Mouse (Mus musculus) liver, embryonic 14 days (tissue): ENCODE data around the gene Ormdl3. TPM values are rescaled to one million over a fixed set of nuclear protein-coding genes. Genes with fewer than 3 reads are reported as not detected.

Experiments
- polyA plus RNA-seq: library from polyadenylated mRNA; depleted of rRNA; stranded (reverse); fragments of >200 nt; gene quantifications from 2 replicates; pipeline ENCODE4 v1.2.3, GENCODE M21; 2012; rRNA removed

Ormdl3 gene
- 24.1 and 28.1 TPM in 2 replicates for polyA plus RNA-seq

GRCm38 (mm10) chr11:98586892-98587563 lies at the start of gene Ormdl3:
Gene Ormdl3 (minus strand): TSS chr11:98587368.

GRCm38 (mm10) chr11:98625611-98626410 lies 38.6 kb upstream of the Ormdl3 start, which contains the start of the genes Gm12355 and Gsdma3:
Gene Gm12355 (minus strand): TSS chr11:98625661.
Gene Gsdma3 (plus strand): TSS chr11:98626360.

GRCm38 (mm10) chr11:98597991-98598390 lies 10.8 kb upstream of the Ormdl3 start, which contains the start of gene Lrrc3c:
Gene Lrrc3c (plus strand): TSS chr11:98598291.

GRCm38 (mm10) chr11:98550975-98551828 lies 36.0 kb downstream of the Ormdl3 start, which contains the start of gene Zpbp2:
Gene Zpbp2 (plus strand): TSS chr11:98551097.

DNA sequence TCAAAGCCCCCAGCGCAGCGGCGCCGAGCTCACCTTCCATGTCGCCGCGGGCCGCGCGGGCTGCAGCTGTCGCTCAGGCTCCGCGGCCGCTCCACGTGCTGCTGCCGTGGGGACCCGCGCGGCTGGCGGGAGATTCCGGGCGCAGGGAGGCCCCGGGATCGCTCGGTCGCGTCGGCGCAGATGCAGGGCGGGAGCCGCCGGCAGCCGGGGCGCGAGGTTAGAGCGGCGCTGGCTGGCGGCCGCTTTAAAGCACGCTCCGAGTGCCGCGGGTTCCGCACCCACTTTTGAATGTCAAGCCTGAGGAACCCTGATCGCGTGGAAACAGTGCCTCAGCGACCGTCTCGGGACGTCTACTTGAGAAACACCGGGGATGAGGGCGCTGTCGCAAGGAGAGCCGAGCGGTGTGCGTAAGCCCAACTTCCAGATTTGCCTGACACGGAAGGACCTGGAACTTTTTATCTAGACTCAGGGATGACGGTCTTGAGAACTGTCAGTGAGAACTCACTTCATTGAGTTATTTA lies 41.4 kb downstream of the Ormdl3 start, which contains the start of gene Ikzf3:
Gene Ikzf3 (minus strand): TSS at position 321 of the 521 bp plus-strand sequence.

Other genes starting within 250 kb of the Ormdl3 start
- 0.03 and 0.07 TPM in 2 replicates for gene Ppp1r1b, start 239.0 kb downstream of the Ormdl3 start, polyA plus RNA-seq
- gene Stard3, start 229.0 kb downstream of the Ormdl3 start, polyA plus RNA-seq = 14.5 and 15.8 TPM in 2 replicates
- gene Tcap, start 203.6 kb downstream of the Ormdl3 start, polyA plus RNA-seq = 0.05 and 0.27 TPM in 2 replicates
- not detected in 2 replicates for gene Pnmt, start 200.9 kb downstream of the Ormdl3 start, polyA plus RNA-seq
- gene Pgap3, start 186.9 kb downstream of the Ormdl3 start, polyA plus RNA-seq = 2.8 and 3.0 TPM in 2 replicates
- 1.0 and 1.1 TPM in 2 replicates for gene Erbb2, start 174.9 kb downstream of the Ormdl3 start, polyA plus RNA-seq
- 31.4 and 33.3 TPM in 2 replicates for gene Mien1, start 148.4 kb downstream of the Ormdl3 start, polyA plus RNA-seq
- gene Grb7, start 141.0 kb downstream of the Ormdl3 start, polyA plus RNA-seq = 16.0 and 16.1 TPM in 2 replicates
- 0.12 and 0.14 TPM in 2 replicates for gene Ikzf3, start 41.3 kb downstream of the Ormdl3 start, polyA plus RNA-seq
- 0.25 and 0.54 TPM in 2 replicates for gene Zpbp2, start 36.3 kb downstream of the Ormdl3 start, polyA plus RNA-seq
- not detected in 2 replicates for gene Lrrc3c, start 10.9 kb upstream of the Ormdl3 start, polyA plus RNA-seq
- 0.12 and 0.22 TPM in 2 replicates for gene Gm12355, start 38.3 kb upstream of the Ormdl3 start, polyA plus RNA-seq
- gene Gsdma3, start 39.0 kb upstream of the Ormdl3 start, polyA plus RNA-seq = not detected in 2 replicates
- not detected in 2 replicates for gene Gsdma2, start 59.4 kb upstream of the Ormdl3 start, polyA plus RNA-seq
- gene Gsdma, start 77.0 kb upstream of the Ormdl3 start, polyA plus RNA-seq = 0.01 TPM in 1 of 2 replicates, not detected in the other
- 72.1 and 78.6 TPM in 2 replicates for gene Psmd3, start 95.2 kb upstream of the Ormdl3 start, polyA plus RNA-seq
- gene Csf3, start 113.9 kb upstream of the Ormdl3 start, polyA plus RNA-seq = not detected in 2 replicates
- 23.2 and 24.6 TPM in 2 replicates for gene Med24, start 142.1 kb upstream of the Ormdl3 start, polyA plus RNA-seq
- gene Thra, start 153.3 kb upstream of the Ormdl3 start, polyA plus RNA-seq = 14.0 and 14.7 TPM in 2 replicates
- 0.46 and 0.65 TPM in 2 replicates for gene Nr1d1, start 188.0 kb upstream of the Ormdl3 start, polyA plus RNA-seq
- 16.7 and 18.8 TPM in 2 replicates for gene Msl1, start 208.1 kb upstream of the Ormdl3 start, polyA plus RNA-seq
- 13.3 and 14.1 TPM in 2 replicates for gene Casc3, start 217.5 kb upstream of the Ormdl3 start, polyA plus RNA-seq
- gene Rapgefl1, start 249.4 kb upstream of the Ormdl3 start, polyA plus RNA-seq = 0.53 and 0.55 TPM in 2 replicates